Mouse (Mus musculus) olfactory bulb, adult 2 months (tissue): ENCODE results near the gene Tas1r1. TPM values are rescaled to one million over a fixed set of nuclear protein-coding genes. Genes with fewer than 3 reads are reported as not detected.
A peak's percentile ranks its signal among the peaks of the same experiment; 100 is the strongest.
"Not testable (repeated sequence)": the region's sequence is repeated elsewhere in the genome, so short reads cannot be mapped to it uniquely, and the experiment has no call there.

Experiments
- H3K27ac ChIP-seq: fragments of 200-500 bp; 2 replicates; pipeline ENCODE4 v1.5.1; 2012; ENCODE audit warnings: low read depth, low read length; ENCODE audit not compliant: insufficient read depth
- H3K4me1 ChIP-seq: fragments of 200-500 bp; 2 replicates; pipeline ENCODE4 v1.6.1; 2012; ENCODE audit warnings: low read length; ENCODE audit not compliant: control insufficient read depth, insufficient read depth
- H3K4me3 ChIP-seq: fragments of 200-500 bp; 2 replicates; pipeline ENCODE4 v1.5.1; 2012; ENCODE audit warnings: mild to moderate bottlenecking, low read depth, low read length, moderate library complexity; ENCODE audit not compliant: insufficient read depth
- CTCF ChIP-seq: fragments of 200-500 bp; IDR thresholded peaks from 2 replicates; pipeline ENCODE4 v1.5.1; 2012; ENCODE audit warnings: low read depth, mild to moderate bottlenecking, low read length, moderate library complexity; ENCODE audit not compliant: insufficient read depth
- POLR2A ChIP-seq: fragments of 200-500 bp; IDR thresholded peaks from 2 replicates; pipeline ENCODE4 v1.6.1; 2012; ENCODE audit warnings: mild to moderate bottlenecking, low read depth, low read length, moderate library complexity; ENCODE audit not compliant: insufficient read depth
- WGBS: fragments of 180-500 bp; shearing (Covaris S2); methylation state at CpG from one replicate; pipeline ENCODE4 v1.1.7; 2018; 5-methylcytosine and 5-hydroxymethylcytosine counted together
- polyA plus RNA-seq: library from polyadenylated mRNA; stranded (reverse); fragments of >200 nt; gene quantifications from 2 replicates; pipeline ENCODE4 v1.2.4, GENCODE M21; 2012; ENCODE audit warnings: low replicate concordance; ENCODE audit not compliant: missing spikeins, insufficient read depth, insufficient read length

Gene Tas1r1
- polyA plus RNA-seq, 1 experiment: not detected

DNA sequence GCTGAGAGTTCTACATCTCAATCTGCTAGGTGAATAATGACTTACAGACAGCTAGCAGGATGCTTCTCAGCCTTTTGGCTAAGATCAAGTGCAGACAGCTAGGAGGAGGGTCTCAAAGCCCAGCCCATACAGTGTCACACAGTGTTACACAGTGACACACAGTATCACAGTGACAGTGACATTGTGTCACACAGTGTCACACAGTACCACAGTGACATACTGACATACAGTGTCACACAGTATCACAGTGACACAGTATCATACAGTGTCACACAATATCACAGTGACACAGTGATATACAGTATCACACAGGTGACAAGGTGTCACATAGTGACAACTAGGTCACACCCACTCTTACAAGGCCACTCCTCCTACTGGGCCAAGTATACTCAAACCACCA, 28.9 kb upstream of the Tas1r1 start:
- H3K4me1 ChIP-seq: peaks cover 8% of the 10 kb centered on the region
- H3K27ac ChIP-seq: no peak overlapping the region
- H3K4me3 ChIP-seq: no peak overlapping the region
- TF ChIP-seq POLR2A (no peak), CTCF (no peak)

GRCm38 (mm10) chr4:152062390-152063110, 24.2 kb upstream of the Tas1r1 start:
- WGBS: 54% methylated on average over 9 of the region's 9 CpGs
- no peak overlapping the region for H3K4me3 ChIP-seq
- H3K4me1 ChIP-seq: peaks cover 3% of the 10 kb centered on the region; the same call in 1 of the 2 replicates
- TF ChIP-seq POLR2A (no peak), CTCF (no peak)
- H3K27ac ChIP-seq: no peak overlapping the region

- no peak for TF ChIP-seq CTCF
- no peak for TF ChIP-seq POLR2A
- Histone ChIP-seq H3K4me3 (no peak overlapping the region), H3K27ac (no peak overlapping the region), H3K4me1 (peaks cover 14% of the 10 kb centered on the region)
- 65% methylated on average over 6 of the region's 6 CpGs for WGBS
Observed at GRCm38 (mm10) chr4:152044609-152045008, 6.2 kb upstream of the Tas1r1 start.

DNA sequence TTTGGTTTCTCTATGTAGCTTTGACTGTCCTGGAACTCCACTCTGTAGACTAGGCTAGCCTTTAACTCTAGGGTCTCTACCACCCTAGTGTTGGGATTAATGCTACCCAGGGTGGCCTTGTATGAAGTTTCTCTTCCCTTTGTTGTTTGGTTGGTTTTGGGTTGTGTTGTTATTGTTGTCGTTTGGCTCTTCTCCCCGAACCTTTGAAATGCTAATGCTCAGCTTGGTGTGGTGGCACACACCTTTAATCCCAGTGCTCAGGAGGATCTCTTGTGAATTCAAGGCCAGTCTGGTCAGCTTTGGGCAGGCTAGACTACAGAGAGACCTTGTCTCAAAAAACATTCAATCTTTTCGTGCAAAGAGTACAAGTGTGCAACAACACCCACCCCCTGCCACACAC, 4.8 kb upstream of the Tas1r1 start:
- no peak overlapping the region for H3K27ac ChIP-seq
- H3K4me3 ChIP-seq: no peak overlapping the region
- 76% methylated on average over 3 of the region's 3 CpGs for WGBS
- no peak for TF ChIP-seq CTCF
- peaks cover 14% of the 10 kb centered on the region for H3K4me1 ChIP-seq

DNA sequence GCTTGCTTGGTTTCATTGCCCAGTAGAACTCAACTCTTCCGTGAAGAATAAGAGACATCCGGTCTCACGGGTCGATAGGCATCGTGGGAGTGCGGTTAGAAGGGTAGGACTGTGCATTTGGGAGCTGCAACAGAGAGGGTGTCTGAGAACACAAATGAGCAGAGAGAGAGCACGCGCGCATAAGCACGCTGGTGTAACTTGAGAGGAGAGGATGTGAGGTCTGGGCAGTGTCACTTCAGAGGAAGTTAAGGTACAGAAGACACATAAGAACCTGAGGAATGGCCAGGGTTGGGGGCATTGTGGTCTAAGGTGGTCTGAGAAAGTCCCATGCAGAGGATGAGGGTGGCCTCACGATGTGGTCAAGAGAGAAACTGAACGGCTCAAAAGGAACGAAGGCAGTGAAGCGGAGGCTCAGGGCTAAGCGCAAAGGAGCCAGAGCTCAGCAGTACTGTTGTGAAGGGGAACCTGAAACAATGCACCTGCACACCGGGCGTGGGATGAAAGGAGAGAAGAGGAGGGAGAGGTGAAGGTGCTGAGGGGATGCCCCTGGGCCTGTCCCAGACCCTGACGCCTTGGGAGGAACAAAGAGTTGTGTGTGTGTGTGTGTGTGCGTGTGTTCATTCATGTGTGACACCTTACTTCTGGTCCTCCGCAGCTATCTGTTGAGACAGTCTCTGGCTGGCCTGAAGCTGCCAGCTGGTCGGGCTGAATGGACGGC, 3.7 kb upstream of the Tas1r1 start:
- H3K4me3 ChIP-seq: no peak overlapping the region
- 94% methylated on average over 22 of the region's 22 CpGs for WGBS
- H3K4me1 ChIP-seq: peaks cover 14% of the 10 kb centered on the region
- no peak overlapping the region for H3K27ac ChIP-seq
- no peak for TF ChIP-seq CTCF
- no peak for TF ChIP-seq POLR2A

GRCm38 (mm10) chr4:152039831-152040310, 1.5 kb upstream of the Tas1r1 start:
- H3K4me1 ChIP-seq: peaks cover 14% of the 10 kb centered on the region
- TF ChIP-seq POLR2A (no peak), CTCF (no peak)
- no peak overlapping the region for H3K27ac ChIP-seq
- 3% methylated on average over 25 of the region's 25 CpGs for WGBS
- H3K4me3 ChIP-seq: peak overlapping the region; percentile 99

GRCm38 (mm10) chr4:152038985-152039830, 840 bp upstream of the Tas1r1 start, which contains the start of gene Nol9:
TSS of gene Nol9 (plus strand) at chr4:152039321.
- TF ChIP-seq POLR2A (peak; percentile 78), CTCF (peak; percentile 84)
- Histone ChIP-seq H3K4me1 (peaks cover 14% of the 10 kb centered on the region), H3K4me3 (peak within 1 kb of the TSS; percentile 99), H3K27ac (no peak within 1 kb of the TSS)
- under 1% methylated on average over 86 of the region's 86 CpGs for WGBS

DNA sequence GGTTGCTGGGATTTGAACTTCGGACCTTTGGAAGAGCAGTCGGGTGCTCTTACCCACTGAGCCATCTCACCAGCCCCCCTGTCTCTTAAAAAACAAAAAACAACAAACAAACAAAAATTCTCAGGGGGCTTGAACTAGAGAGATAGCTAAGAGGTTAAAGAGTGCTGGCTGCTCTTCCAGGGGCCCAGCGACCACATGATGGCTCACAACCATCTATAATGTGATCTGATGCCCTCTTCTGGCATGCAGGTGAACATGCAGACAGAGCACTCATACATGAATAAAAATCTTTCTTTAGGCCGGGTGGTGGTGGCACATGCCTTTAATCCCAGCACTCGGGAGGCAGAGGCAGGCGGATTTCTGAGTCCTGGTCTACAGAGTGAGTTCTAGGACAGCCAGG, 1.9 kb downstream of the Tas1r1 start:
- not testable (repeated sequence) for H3K4me3 ChIP-seq, H3K27ac ChIP-seq
- H3K4me1 ChIP-seq: peaks cover 14% of the 10 kb centered on the region
- 93% methylated on average over 6 of the region's 6 CpGs for WGBS

DNA sequence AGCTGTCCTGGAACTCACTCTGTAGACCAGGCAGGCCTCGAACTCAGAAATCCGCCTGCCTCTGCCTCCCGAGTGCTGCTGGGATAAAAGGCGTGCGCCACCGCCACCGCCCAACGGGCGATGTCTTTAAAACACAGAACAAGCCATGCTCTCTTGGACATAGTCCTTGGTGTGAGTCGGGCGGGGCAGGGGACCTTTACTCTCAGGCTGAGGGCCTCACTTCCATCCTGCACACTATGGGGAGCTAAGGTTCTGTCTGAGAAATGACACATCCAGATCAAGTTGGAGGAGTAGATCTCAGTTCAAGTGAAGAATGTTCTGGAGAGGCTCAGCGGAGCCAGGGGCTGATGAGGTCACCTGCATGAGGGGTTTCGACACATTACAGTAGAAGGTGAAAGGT, 5.4 kb downstream of the Tas1r1 start:
- no peak overlapping the region for H3K4me3 ChIP-seq
- H3K4me1 ChIP-seq: peaks cover 14% of the 10 kb centered on the region
- 92% methylated on average over 13 of the region's 13 CpGs for WGBS
- H3K27ac ChIP-seq: no peak overlapping the region
- no peak for TF ChIP-seq POLR2A
- TF ChIP-seq CTCF: no peak
